Mouse (Mus musculus): ENCODE results near the gene Kcnh4. TPM values are rescaled to one million over a fixed set of nuclear protein-coding genes. Genes with fewer than 3 reads are reported as not detected.

The Kcnh4 gene
- polyA plus RNA-seq, 1 experiment, result not detected

DNA sequence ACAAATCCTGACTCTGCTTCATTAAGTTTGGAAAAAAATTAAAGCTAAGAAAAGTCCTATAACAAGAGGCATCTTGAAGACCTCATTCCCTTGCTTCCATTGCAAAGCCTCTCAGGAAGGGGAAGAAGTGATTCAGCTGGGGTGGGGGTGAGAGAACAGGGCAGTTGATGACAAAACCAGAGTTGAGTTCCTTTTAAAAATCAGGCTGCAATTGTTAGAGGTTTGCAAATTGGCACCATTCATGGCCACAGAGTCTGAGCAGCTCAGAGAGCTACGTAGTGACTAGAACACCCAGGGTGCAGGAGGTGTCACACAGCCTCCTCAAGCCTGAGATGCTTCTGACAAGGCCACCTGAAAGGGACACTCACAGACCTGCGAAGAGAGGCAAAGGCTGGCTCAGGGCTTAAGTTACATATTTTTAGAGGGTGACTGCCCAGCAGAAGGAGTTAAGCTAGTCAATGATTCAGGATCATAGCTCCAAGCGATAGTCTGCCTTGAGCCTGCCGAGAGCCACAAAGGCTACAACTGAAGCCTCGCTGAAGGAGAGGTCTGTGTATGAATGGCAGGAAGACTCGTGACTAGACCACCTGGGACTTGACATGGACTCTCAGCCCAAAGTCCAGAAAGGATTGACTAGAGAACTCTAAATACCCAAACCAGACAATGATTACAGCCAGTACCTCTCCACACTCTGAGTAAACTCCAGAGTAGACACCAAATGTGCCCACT lies 29.1 kb downstream of the Kcnh4 start:
- H3K27ac ChIP-seq (replicated peaks; ENCODE audit: low read depth, low read length), result peak overlapping the region; percentile 85
- peaks cover 43% of the 10 kb centered on the region for H3K4me1 ChIP-seq (ENCODE audit: control insufficient read depth, insufficient read depth, insufficient read length, low read length)
- H3K4me3 ChIP-seq (ENCODE audit: insufficient read depth, low read depth, low read length), result no peak overlapping the region

DNA sequence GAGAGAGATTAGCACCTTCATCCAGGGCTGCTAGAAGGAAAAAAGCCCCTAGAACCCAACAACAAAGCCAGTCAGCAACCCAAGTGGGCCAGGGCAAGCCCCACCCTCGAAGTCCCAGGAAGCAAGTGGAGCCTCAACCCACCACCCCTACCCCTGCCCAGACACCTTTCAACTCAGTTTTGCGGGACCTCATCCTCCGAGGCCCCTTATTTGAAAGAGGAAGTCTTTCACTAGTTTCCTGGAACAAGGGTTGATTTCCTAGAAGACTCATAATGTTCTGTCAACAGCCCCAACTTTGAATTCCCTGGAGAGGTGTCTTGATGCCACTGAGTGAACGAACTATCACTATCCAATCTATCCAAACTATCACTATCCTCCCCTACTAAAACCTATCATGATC lies 29.8 kb downstream of the Kcnh4 start:
- H3K4me1 ChIP-seq (ENCODE audit: control insufficient read depth, insufficient read depth, insufficient read length, low read length), result peaks cover 43% of the 10 kb centered on the region
- no peak overlapping the region for H3K4me3 ChIP-seq (ENCODE audit: insufficient read depth, low read depth, low read length)
- peak overlapping the region; percentile 77 for H3K27ac ChIP-seq (replicated peaks; ENCODE audit: low read depth, low read length)

DNA sequence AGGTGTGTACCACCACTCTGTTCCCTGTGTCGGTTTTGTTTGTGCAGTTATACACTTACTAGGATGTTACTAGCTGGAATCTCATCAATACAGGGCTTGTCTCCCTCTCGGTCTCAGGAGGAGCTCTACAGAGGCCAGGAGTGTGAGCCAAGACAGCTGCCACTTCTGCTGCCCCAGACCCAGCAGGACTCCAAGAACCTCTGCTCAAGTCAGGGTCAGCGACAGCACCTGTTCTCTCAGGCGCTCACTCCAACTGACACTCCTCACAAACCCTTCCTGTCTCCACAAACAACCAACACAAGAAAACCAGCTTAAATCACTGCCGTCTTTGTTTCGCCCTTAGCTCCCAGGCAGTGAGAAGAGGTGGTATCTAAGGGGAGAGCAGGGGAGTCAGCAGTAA lies 31.1 kb downstream of the Kcnh4 start:
- H3K4me1 ChIP-seq (ENCODE audit: control insufficient read depth, insufficient read depth, insufficient read length, low read length), result peaks cover 51% of the 10 kb centered on the region
- H3K27ac ChIP-seq (replicated peaks; ENCODE audit: low read depth, low read length), result peak overlapping the region; percentile 77
- no peak overlapping the region for H3K4me3 ChIP-seq (ENCODE audit: insufficient read depth, low read depth, low read length)

DNA sequence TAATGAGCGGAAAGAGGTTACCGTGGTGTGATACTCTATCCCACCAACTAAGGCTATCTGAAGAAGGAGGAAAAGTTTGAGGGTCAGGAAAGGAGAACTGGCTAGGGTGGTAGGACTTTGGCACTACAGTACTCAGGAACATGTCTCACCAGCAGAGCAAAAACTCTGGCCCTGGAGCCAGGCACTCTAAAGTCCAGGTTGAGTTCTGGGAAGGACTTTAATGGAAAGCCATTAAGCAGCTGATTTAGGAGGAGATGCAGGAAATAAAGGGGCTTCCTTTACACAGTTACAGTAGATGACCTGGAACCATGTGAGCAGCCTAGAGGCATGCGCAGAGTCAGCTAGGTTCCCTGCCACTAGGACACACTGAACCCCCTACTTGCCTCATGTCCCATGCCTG lies 32.5 kb downstream of the Kcnh4 start:
- peak overlapping the region; percentile 43 for H3K27ac ChIP-seq (replicated peaks; ENCODE audit: low read depth, low read length)

DNA sequence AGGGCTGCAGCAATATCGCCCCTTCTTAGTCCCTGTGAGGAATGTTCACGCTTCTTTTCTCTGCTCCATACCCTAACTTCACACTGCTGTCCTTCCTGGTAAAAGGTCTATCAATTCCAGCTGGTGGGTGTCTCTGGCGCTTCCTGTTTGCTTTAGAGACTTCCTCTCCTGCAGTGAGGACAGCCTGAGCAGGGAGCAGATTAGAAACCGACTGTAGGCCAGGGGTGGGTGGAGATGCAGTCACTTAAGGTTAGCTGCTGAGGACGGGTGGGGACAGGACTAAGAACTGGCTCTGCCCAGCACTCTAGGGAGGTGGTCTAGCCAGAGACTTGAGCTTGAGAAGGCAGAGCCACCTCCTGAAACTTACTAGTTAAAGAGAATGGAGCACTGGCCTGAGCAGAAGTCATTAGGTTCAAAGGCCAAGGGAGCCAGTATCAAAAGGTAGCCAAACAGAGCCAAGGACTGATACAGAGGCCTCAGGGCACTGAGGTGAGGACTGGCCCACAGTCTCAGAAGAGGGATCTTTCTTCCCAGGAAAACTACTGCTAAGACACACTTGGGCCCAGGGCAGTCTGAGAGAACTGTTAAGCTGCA lies 34.7 kb downstream of the Kcnh4 start:
- peaks cover 63% of the 10 kb centered on the region for H3K4me1 ChIP-seq (ENCODE audit: control insufficient read depth, insufficient read depth, insufficient read length, low read length)
- no peak overlapping the region for H3K4me3 ChIP-seq (ENCODE audit: insufficient read depth, low read depth, low read length)

More for the DNA sequence above, 32.5 kb downstream of the Kcnh4 start:
- H3K4me3 ChIP-seq (ENCODE audit: insufficient read depth, low read depth, low read length), result no peak overlapping the region
- peaks cover 55% of the 10 kb centered on the region for H3K4me1 ChIP-seq (ENCODE audit: control insufficient read depth, insufficient read depth, insufficient read length, low read length)

DNA sequence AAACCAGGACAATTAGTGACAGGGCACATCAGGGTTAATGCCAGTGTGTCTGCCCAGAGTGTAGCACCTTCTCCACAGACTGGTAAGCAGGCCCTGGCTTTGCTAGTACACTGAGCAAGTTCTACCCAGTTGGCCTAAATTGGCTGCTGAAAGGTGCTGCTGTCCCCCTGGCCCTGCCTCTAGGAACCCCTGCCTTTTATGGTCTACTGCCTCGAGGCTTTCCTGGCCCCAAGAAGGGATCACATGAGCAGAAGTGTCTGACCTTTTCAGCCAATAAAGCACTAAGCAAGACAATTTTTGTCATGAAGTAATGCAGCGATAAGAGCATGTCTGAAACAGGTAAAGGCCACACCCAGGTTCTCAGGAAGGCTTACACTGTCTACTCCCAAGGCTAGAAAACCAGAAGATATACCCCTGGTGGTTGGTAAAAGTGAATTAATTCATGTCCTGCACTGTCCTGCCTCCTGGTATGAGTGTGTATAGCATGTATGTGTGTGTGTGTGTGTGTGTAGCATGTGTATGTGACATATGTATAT lies 37.2 kb downstream of the Kcnh4 start:
- H3K4me1 ChIP-seq (ENCODE audit: control insufficient read depth, insufficient read depth, insufficient read length, low read length), result peaks cover 58% of the 10 kb centered on the region
- peak overlapping the region; percentile 78 for H3K27ac ChIP-seq (replicated peaks; ENCODE audit: low read depth, low read length)
- H3K4me3 ChIP-seq (ENCODE audit: insufficient read depth, low read depth, low read length), result no peak overlapping the region

More for the DNA sequence above, 34.7 kb downstream of the Kcnh4 start:
- H3K27ac ChIP-seq (replicated peaks; ENCODE audit: low read depth, low read length), result peak overlapping the region; percentile 90

DNA sequence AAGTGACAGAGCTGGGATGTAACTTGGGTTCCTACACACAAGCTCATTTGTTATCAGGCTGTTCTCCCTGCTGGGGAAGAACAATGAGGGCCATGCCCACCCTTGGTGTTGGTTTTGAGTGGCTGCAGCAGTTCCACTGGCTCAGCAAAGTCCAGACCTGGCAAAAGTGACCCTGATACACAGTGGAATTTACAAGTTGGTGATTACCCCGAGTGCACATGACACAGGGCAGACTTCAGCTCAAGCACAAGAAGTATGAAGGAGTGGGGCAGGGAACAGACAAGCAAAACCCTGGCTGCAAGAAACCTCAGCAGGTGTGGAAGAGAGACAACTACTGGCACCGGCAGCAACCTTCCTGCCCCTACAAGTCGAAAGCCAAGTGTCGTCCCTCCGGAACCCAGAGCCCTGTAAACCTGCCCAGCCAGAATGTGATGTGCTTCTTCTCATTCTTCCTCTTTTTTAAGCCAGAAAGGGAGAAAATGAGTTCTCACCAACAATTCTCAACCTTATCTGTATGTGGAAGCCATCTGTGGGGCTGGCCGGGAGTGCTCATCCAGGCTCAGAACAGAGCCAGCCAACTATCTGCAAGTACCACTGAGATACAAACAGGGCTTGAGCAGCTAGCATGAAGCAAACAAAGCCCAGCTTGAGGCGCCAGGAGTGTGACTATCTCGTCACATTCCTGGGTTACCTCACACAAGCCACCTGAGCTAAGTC lies 37.8 kb downstream of the Kcnh4 start:
- H3K27ac ChIP-seq (replicated peaks; ENCODE audit: low read depth, low read length), result peak overlapping the region; percentile 78
- H3K4me3 ChIP-seq (ENCODE audit: insufficient read depth, low read depth, low read length), result no peak overlapping the region
- H3K4me1 ChIP-seq (ENCODE audit: control insufficient read depth, insufficient read depth, insufficient read length, low read length), result peaks cover 53% of the 10 kb centered on the region

DNA sequence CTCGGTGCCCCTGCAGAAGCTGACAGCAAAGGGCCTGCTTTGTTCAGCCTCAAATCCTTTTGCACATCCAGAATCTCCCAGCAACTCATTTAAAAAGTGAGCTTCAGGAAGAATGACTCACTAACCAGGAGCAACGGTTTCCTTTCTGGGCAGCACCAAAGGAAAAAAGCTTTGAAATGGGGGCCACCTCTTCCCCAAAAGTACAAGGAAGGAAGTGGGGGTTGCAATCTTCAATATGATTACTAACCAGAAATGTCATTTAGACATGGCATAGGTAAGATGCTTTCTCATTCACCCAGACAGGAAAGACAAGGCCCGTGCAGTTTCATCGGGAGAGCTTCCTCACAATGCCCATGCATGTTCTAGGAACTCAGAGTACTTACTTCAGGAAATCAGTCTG lies 38.5 kb downstream of the Kcnh4 start:
- no peak overlapping the region for H3K4me3 ChIP-seq (ENCODE audit: insufficient read depth, low read depth, low read length)
- peak overlapping the region; percentile 79 for H3K27ac ChIP-seq (replicated peaks; ENCODE audit: low read depth, low read length)
- H3K4me1 ChIP-seq (ENCODE audit: control insufficient read depth, insufficient read depth, insufficient read length, low read length), result peaks cover 53% of the 10 kb centered on the region

DNA sequence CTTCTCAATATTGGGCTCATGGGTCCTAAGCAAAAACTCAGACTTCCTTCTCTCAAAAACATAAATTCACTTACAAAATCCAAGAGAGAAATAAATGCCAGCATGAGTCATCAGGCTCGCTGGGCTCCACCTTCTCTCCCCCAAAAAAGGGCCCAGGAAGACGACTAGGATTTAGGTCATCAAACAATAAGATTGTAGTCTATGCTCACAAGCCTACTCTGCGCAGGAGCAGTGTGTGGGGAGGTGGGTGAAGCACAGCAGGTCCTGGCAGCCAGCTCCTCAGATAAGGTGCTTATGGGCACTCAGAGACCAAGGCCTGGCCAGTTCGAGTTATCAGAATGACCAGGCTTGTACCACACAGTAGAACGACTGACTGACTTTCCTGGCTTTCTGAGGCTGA lies 39.4 kb downstream of the Kcnh4 start:
- Histone ChIP-seq H3K4me1 (ENCODE audit: control insufficient read depth, insufficient read depth, insufficient read length, low read length) (peaks cover 51% of the 10 kb centered on the region), H3K27ac (replicated peaks; ENCODE audit: low read depth, low read length) (peak overlapping the region; percentile 79), H3K4me3 (ENCODE audit: insufficient read depth, low read depth, low read length) (peak overlapping the region; percentile 0; the same call in 1 of the 2 replicates)

DNA sequence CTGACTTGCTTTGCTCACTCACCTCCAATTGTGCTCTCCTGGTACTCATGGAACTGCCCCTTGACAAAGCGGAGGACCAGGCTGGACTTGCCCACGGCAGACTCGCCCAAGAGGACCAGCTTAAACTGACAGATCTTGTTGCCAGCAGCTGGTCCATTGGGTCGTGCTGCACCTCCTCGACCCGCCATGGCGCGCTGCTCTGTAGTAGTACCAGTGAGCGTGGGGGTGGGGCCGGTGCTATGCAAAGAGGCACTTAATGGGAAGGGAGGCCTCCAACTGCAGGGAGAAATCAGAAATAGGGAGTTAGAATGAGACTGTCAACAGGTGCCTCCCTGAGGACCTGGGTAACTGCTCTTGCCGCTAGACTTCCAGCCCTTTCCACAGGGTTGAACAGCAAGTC lies 39.8 kb downstream of the Kcnh4 start:
- H3K4me3 ChIP-seq (ENCODE audit: insufficient read depth, low read depth, low read length), result no peak overlapping the region
- H3K4me1 ChIP-seq (ENCODE audit: control insufficient read depth, insufficient read depth, insufficient read length, low read length), result peaks cover 47% of the 10 kb centered on the region
- H3K27ac ChIP-seq (replicated peaks; ENCODE audit: low read depth, low read length), result peak overlapping the region; percentile 79

DNA sequence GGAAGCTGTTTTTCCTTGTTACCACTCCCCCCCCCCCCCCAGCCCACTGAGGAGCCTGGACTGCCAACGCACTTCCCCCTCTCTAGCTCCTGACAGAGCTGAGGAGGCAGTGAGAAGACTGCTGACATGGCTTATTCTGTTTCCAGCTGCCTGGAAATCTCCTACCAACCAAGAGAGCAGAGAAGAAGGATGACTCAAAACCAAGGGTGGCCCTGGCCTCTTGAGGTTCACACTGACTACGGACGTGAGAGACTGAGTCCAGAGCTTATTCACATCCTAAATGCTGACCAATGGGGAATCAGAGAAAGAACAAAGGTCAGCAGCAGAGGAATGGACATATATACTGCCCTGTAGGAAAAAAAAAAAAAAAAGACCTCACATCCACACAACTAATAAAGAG lies 40.4 kb downstream of the Kcnh4 start:
- Histone ChIP-seq H3K4me1 (ENCODE audit: control insufficient read depth, insufficient read depth, insufficient read length, low read length) (peaks cover 41% of the 10 kb centered on the region), H3K4me3 (ENCODE audit: insufficient read depth, low read depth, low read length) (no peak overlapping the region), H3K27ac (replicated peaks; ENCODE audit: low read depth, low read length) (peak overlapping the region; percentile 79; the same call in 1 of the 2 replicates)

DNA sequence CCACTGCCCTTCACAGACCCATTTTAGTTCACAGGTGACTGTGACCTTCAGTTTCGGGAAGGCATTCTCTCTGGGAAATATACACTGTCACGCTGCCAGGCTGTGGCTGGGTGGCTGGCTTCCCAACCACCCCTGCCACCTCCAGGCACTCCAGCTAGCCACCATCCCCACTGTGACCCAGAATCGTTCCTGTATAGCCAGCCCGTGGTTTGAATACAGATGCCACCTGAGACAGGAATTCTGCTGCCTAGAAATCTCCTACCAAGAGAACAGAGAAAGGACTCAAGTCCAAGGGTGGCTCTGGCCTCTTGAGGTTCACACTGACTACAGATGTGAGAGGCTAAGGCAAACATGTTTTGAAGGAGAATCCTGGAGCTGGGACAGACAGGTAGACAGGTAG lies 40.9 kb downstream of the Kcnh4 start:
- no peak overlapping the region for H3K4me3 ChIP-seq (ENCODE audit: insufficient read depth, low read depth, low read length)
- H3K4me1 ChIP-seq (ENCODE audit: control insufficient read depth, insufficient read depth, insufficient read length, low read length), result peaks cover 38% of the 10 kb centered on the region
- peak overlapping the region; percentile 50; the same call in 1 of the 2 replicates for H3K27ac ChIP-seq (replicated peaks; ENCODE audit: low read depth, low read length)

DNA sequence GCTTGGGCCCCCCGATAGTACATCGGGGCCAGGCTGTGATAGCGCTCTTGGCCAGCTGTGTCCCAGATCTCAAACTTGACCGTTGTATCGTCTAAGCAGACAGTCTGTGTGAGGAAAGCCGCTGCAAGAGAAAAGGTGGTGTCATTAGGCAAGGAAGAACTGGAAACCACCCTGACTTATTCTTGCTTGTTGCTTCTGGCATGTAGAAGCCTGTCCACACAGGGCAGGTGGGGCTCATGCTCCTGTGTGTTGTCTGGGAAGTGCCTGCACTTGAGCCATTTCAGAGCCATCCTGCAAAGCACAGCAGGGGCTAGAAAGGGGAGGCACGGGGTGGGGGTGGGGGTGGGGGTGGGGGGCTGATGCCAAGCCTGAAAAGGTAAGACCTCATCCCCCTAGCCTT lies 41.3 kb downstream of the Kcnh4 start:
- no peak overlapping the region for H3K27ac ChIP-seq (replicated peaks; ENCODE audit: low read depth, low read length)
- peaks cover 38% of the 10 kb centered on the region for H3K4me1 ChIP-seq (ENCODE audit: control insufficient read depth, insufficient read depth, insufficient read length, low read length)
- H3K4me3 ChIP-seq (ENCODE audit: insufficient read depth, low read depth, low read length), result no peak overlapping the region

DNA sequence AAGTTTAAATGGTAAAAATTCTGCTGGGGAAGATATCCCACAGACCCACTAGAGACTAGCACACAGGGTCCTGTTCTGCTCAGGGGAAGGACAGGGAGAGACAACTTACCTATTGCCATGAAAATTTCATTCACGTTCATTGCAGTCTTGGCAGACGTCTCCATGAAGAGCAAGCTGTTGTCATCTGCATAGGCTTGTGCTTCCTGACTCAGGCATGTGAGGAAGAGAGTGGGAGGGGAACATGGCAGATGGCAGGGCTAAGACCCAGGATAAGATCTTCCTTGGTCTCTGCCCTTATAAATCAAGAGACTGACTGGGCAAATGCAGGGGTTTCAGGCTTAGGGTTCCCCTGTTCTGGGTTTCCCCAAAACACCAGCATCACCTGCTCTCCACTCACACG lies 43.1 kb downstream of the Kcnh4 start:
- Histone ChIP-seq H3K27ac (replicated peaks; ENCODE audit: low read depth, low read length) (no peak overlapping the region), H3K4me1 (ENCODE audit: control insufficient read depth, insufficient read depth, insufficient read length, low read length) (peaks cover 32% of the 10 kb centered on the region), H3K4me3 (ENCODE audit: insufficient read depth, low read depth, low read length) (no peak overlapping the region)

DNA sequence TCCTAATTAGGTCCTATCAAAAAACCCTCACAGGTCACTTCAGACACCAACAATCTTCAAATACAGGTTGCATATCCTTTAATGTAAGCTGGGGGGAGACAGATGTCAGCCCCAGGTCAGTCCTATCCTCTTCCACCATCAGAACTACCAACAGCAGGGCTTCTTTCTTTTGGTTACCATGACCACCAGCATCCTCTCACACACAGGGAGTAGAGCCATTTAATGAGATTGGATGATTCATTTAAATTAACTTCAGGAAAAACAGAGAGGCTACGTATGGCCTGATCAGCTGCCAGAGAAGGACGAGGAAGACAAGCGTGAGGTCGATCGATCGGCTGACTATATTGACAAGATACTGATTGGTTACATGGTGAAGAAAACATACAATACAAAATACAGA lies 44.8 kb downstream of the Kcnh4 start:
- Histone ChIP-seq H3K4me3 (ENCODE audit: insufficient read depth, low read depth, low read length) (no peak overlapping the region), H3K4me1 (ENCODE audit: control insufficient read depth, insufficient read depth, insufficient read length, low read length) (peaks cover 22% of the 10 kb centered on the region), H3K27ac (replicated peaks; ENCODE audit: low read depth, low read length) (no peak overlapping the region)
